Mouse (Mus musculus): ENCODE measurements around the gene C77080.

Gene C77080

DNA sequence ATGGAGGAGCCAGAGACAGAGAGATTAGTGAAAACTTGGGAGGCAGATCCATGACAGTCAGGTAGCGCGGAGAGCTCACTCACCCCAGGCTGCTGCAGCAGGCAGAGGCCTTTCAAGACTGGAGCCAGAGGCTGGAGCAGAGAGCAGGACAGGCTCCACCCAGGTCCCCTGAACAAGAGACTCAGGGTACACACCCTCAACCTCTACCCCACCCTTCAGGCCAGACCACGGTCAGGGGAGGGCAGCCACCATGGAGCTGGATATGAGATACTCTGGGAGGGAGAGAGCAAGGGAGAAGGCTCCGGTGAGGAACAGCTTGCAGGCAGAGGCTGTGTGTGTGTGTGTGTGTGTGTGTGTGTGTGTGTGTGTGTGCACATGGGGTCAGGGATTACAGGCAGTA, 5.0 kb upstream of the C77080 start:
- no peak for DNase-seq

DNA sequence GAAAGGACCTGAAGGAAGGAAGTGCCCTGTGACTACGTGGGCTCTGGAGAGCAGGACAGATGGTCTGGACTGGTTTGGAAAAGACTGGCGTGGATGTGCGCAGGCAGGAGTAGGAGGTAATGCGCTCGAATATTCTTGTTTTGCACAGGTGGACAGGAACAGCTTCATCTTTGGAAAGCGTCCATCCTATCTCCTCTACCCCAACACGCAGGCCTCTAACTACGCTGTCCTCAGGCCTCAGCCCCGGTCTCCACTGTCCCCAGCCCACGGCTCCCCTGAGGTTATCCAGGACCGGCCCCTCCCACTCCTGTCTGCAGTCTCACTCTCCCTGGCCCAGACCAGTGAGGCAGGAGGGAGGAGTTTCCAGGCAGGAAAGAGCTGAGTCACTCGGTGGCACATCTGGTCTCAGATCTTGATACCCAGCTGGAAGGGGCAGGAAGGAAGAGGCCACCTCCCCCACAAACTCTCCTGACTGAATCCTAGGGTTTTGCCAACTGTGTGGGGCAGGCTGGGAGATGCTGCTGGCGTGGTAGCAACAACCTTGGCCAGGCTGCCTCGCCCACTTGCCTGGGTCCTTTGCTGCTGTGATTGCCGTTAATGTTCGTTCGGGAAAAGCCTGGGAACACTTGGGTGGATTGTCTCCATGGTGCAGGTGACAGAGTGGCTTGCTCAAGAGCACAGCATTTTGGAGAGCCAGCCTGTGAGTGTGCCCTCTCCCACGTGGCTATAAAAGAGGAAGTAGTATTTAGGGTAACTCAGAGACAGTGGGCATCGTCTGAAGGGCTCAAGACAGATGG, 2.2 kb upstream of the C77080 start:
- DNase-seq, result peak; percentile 65

GRCm38 (mm10) chr4:129260678-129261077, 526 bp downstream of the C77080 start:
- DNase-seq, result no peak

DNA sequence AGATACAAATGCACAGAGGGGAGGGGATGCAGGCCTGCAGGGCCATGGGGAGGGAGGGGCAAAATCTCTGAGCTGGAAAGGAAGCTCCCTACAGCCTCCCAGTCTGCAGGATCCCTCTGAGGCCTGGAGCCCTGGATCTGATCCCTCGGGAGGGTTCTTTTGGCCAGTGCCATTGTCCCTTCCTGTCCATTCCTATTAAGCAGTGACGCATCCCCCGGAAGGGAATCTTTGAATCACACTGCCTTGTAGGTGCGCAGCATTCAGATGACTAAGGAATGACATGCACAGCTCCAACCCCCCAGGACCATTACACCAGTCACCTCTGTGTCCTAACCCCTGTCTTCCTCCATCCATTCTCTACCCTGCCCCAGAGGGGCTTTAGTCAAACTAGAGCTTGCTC, 2.1 kb downstream of the C77080 start:
- DNase-seq, result no peak

DNA sequence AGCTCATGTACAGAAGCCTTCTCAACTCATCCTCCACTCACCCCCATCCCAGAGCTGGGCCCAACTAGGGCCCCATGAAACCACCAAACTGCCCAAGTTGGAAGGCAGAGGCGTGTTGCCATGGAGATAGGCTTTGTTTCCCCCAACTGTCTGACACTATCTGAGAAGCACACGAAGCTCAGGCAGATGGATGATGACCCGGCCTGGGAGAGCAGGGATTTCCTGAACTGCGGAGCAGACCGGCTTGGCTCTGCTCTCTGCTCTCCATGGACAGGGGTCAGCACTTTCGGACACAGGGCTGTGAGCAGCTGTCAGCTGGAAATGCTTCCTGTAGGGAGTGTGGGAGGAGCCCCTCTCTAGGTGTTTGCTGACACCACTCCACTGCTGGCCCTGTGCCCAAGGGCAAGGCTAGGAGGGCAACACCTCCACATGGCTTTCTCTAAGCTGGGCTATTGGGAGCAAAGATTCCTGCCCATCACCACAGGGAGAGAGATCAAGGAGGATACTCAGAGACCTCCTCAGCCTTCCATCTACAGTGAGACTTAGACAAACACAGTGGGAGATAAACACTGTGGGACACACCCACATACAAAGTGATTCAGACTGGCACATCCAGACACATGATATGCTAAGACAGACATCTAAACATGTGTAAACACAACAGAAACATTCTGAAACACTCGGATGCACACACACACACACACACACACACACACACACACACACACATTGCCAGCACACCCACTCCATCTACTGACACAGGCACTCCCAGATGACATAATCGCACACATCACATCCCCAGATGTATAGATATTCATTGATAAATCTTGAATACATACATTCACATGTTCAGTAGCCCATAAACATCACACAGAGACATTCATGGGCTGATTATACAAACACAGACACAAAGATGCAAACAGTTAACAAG, 4.5 kb downstream of the C77080 start:
- peak; percentile 76 for DNase-seq

- DNase-seq, result no peak
Observed at GRCm38 (mm10) chr4:129254571-129254970, 6.6 kb downstream of the C77080 start.

- no peak for DNase-seq
Observed at GRCm38 (mm10) chr4:129252492-129252891, 8.7 kb downstream of the C77080 start.

- peak; percentile 62 for DNase-seq
Observed at GRCm38 (mm10) chr4:129251482-129252125, 9.6 kb downstream of the C77080 start.

DNA sequence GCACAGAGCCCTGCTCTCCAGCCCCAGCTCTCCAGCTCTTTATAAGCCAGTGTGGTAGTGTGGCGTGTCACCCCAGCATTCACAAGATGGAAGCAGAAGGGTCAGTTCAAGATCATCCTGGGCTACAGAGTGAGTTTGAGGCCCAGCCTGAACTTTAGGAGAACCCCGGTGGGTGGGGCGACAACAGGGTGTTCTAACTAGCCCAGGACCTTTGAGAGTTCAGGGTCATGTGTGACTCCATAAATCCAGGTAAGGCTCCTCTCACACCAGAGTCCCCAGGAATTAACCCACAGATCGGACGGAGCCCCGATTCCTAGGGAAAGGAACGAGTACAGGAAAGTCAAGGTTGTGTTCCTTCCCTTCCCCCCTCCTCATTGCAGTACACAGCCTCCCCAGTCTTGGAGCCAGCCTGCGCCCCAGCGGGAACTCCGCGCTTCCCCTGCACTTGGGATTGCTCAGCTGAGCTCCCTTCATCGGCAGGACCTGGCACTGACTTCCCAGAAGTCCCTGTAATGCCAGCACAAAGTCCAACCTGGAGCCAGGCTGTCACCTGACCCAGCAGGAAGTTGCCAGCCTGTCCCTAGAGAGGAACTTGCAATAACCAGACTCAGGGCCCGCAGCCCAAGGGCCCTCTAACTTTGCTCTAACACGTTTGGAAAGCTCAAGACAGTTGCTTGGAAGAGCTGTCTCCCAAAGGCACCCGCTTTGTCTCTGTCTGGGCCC, 10.3 kb downstream of the C77080 start:
- DNase-seq, result peak; percentile 96

- no peak for DNase-seq
Observed at GRCm38 (mm10) chr4:129249288-129249687, 11.9 kb downstream of the C77080 start.

- DNase-seq, result peak; percentile 48
Observed at GRCm38 (mm10) chr4:129248243-129248767, 12.9 kb downstream of the C77080 start.

DNA sequence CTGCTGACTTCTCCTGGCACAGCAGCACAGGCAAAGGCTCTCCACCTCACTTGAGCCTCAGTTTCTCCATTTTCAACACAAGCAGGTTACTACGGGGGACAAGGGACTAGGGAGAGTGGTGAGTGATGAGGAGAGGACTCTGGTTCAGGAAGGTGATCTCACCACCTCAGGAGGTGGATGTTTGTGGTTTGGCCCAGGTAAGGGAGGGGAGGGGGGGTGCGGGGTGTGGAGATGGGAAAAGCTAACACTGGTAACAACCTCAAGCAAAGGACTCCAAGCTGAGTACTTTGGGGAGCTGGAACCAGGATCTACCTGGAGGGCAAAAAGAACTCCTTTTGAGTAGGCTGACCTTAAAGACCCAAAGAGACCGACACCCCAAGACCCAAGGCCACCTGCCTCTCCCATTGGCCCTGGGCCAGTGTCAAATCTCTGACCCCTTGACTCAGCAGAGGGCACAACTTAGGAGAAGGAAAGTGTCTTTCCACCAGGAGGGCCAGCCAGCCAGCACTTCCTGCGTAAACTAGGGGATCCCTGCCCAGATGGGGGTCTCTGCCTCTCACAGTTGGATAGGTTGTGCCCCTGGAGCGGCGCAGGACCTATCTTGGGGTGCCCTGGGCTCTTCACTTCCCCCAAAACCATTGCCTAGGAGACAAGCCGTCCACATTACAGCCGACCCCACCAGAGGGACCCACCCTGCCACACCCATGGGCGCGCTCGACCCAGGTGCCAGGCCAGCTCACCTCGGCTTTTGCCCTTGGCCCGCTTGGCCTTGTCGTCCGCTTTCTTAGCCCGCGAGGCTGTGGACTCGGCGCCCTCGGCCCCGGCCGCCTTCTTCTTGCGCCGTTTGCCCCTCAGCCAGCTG, 13.6 kb downstream of the C77080 start:
- peak; percentile 55 for DNase-seq

DNA sequence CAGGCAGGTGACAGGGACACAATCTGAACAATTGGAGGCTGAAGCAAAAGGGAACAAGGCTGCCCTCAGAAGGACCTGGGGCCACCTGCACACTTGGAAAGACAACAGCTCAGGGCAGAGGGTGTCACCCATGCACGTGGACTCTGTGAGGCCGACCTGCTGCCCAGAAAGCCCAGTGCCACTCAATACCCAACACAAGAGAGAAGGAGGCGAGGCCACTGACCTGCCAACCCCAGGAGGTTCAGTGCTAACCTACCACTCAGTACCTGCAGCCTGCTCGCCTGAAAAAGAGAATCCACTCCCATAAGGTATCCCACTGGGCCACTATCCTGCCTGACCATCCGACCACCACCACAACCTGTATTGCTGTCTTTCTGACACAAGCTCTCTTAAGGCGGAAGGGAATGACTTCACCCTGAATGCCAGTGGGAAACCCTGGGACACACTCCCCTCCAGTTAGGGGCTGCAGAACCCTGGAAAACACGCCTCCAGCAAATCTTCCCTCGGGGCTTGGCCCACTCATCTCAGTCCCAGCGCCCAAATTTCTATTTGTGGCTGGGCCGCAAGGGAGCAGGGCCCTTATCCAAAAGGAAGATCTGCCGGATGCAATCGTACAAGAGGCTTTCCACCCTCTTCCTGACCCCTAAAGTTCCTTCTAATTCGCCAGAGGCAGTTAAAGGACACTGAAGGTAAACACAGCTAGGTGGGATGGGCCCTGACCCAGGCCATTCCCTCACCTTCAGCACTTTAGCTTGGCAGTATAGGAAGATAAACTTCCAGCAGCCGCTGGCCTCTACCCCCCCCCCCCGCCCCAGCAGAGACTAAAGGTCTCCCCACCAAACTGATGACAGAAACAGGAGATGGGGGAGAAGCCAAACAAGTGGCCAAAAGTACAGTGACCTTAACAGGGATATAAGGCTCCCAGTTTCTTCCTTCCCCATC, 14.6 kb downstream of the C77080 start:
- DNase-seq, result peak; percentile 51

DNA sequence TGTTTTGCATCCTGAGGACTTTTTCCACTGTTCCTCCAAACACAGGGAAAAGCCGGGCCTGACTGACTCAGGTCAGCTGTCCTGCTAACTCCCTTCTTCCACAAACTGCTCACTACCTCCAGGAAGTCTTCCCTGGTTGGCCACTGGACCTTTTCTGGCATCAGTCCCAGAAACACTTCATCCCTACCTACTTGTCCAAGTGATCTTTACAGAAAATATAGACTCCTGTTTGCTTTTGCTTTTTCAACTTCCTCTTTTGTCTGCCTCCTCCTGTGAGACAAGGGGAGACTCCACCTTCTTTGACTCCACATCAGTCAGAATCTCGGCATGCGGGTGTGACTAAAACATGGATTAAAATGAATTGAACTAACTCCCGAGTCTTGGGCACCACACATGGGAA, 16.4 kb downstream of the C77080 start:
- peak; percentile 50 for DNase-seq

GRCm38 (mm10) chr4:129242761-129243160, 18.4 kb downstream of the C77080 start:
- no peak for DNase-seq

- DNase-seq, result no peak
Observed at GRCm38 (mm10) chr4:129242327-129242726, 18.9 kb downstream of the C77080 start.

GRCm38 (mm10) chr4:129241898-129242297, 19.3 kb downstream of the C77080 start:
- DNase-seq, result no peak

DNA sequence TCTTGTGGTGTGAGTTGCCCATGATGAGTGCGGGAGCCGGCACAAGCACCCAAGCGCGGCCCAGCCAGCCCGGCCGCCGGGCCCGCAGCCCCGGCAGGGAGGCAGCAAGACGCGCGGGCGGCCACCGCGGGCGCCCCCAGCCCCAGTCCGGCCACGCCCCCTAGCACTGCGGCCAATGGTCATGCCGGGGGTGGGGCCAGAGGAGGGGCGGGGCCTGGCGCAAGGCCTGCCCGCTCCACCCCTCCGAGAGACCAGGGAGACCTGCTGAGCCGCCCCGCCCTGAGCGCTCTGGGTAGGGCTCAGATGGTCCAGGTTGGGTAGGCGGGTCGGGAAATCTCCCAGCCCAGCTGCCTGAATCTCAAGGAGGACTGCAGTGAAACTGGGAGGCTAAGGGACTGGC, 22.1 kb downstream of the C77080 start:
- peak; percentile 78 for DNase-seq

- DNase-seq, result no peak
Observed at GRCm38 (mm10) chr4:129238579-129239016, 22.6 kb downstream of the C77080 start.

GRCm38 (mm10) chr4:129237843-129238441, 23.3 kb downstream of the C77080 start:
- DNase-seq, result no peak

All from kidney, adult 9 months (tissue).